Mouse (Mus musculus) heart, embryonic 12.5 days (tissue): ENCODE data around the gene Gid8. TPM values are rescaled to one million over a fixed set of nuclear protein-coding genes. Genes with fewer than 3 reads are reported as not detected.

Source experiments
- ATAC-seq: fragments of 200-750 bp; cut with Nextera tagmentation; 2 replicates; pipeline ENCODE4 v1.8.0; 2017; ENCODE audit warnings: moderate TSS enrichment, moderate library complexity; ENCODE audit not compliant: insufficient number of reproducible peaks, low FRiP score
- H3K27ac ChIP-seq: fragments of 300-500 bp; sonication (generic); 2 replicates; pipeline ENCODE4 v1.5.1; 2016; ENCODE audit warnings: mild to moderate bottlenecking, moderate library complexity; ENCODE audit not compliant: poor library complexity, severe bottlenecking
- H3K27me3 ChIP-seq: fragments of 300-500 bp; sonication (generic); replicated peaks from 2 replicates; pipeline ENCODE4 v1.6.1; 2016; ENCODE audit warnings: mild to moderate bottlenecking, moderate library complexity
- H3K36me3 ChIP-seq: fragments of 300-500 bp; sonication (generic); 2 replicates; pipeline ENCODE4 v1.6.1; 2016; ENCODE audit warnings: mild to moderate bottlenecking, moderate library complexity
- H3K4me1 ChIP-seq: fragments of 300-500 bp; sonication (generic); replicated peaks from 2 replicates; pipeline ENCODE4 v1.6.1; 2016; ENCODE audit warnings: mild to moderate bottlenecking
- H3K4me2 ChIP-seq: fragments of 300-500 bp; sonication (generic); 2 replicates; pipeline ENCODE4 v1.6.1; 2016; ENCODE audit warnings: mild to moderate bottlenecking, moderate library complexity
- H3K4me3 ChIP-seq: fragments of 300-500 bp; sonication (generic); 2 replicates; pipeline ENCODE4 v1.5.1; 2016; ENCODE audit warnings: mild to moderate bottlenecking
- H3K9ac ChIP-seq: fragments of 300-500 bp; sonication (generic); 2 replicates; pipeline ENCODE4 v1.6.1; 2016; ENCODE audit warnings: mild to moderate bottlenecking, moderate library complexity
- H3K9me3 ChIP-seq: fragments of 300-500 bp; sonication (generic); replicated peaks from 2 replicates; pipeline ENCODE4 v1.6.1; 2016; ENCODE audit warnings: mild to moderate bottlenecking, moderate library complexity
- WGBS: fragments of 180-500 bp; shearing (Covaris S2); methylation state at CpG from one replicate; pipeline ENCODE4 v1.1.7; 2016; 5-methylcytosine and 5-hydroxymethylcytosine counted together
- polyA plus RNA-seq: library from polyadenylated mRNA; unstranded; fragments of >200 nt; fragmentation: Nextera tagmentation; extraction: Ambion mirVana; gene quantifications from 2 replicates; pipeline ENCODE4 v1.2.1, GENCODE M21; 2016

Gid8 gene
- polyA plus RNA-seq, 1 experiment from 2014 or later = 45.3 TPM

DNA sequence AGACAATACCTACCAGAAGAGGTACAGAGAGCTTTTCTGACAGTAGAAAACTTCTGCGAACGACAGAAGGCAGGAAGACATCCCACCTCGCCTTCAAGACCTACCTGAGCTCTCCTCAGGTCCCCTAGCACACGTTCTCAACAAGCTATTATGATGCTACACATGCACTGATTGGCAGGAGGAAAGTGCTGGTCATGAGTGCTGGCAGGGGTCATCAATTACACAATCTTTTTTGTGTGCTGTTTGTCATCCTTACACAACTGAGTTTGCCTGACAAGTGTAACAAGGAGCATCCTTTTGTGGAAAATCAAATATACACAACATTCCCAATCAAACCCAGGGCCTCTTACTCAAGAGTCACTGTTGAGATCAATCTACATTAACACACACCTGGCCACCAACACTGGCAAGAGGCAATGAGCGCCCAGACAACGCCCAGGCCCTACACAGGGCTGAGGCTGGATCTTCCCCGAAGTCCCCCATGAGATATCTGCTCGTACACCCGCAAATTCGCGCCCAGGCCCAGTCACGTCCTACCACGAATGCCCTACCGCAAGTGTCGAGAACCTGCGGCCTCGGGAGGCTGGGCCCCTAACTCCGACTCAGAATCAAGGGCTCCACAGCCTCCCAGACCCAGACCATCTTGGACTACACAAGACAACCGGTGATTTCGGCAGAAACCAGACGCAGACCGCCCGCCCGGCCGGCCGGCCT, 8.7 kb upstream of the Gid8 start:
- H3K4me2 ChIP-seq = peak overlapping the region; percentile 84
- no peaks in the 10 kb centered on the region for H3K9me3 ChIP-seq
- ATAC-seq = peak; percentile 27
- 5% methylated on average over 26 of the region's 26 CpGs for WGBS
- peak overlapping the region; percentile 96 for H3K27ac ChIP-seq
- H3K4me1 ChIP-seq = peaks cover 47% of the 10 kb centered on the region
- H3K27me3 ChIP-seq = no peaks in the 10 kb centered on the region
- no peaks in the 10 kb centered on the region for H3K36me3 ChIP-seq
- peak overlapping the region; percentile 98 for H3K4me3 ChIP-seq
- peak overlapping the region; percentile 98 for H3K9ac ChIP-seq

DNA sequence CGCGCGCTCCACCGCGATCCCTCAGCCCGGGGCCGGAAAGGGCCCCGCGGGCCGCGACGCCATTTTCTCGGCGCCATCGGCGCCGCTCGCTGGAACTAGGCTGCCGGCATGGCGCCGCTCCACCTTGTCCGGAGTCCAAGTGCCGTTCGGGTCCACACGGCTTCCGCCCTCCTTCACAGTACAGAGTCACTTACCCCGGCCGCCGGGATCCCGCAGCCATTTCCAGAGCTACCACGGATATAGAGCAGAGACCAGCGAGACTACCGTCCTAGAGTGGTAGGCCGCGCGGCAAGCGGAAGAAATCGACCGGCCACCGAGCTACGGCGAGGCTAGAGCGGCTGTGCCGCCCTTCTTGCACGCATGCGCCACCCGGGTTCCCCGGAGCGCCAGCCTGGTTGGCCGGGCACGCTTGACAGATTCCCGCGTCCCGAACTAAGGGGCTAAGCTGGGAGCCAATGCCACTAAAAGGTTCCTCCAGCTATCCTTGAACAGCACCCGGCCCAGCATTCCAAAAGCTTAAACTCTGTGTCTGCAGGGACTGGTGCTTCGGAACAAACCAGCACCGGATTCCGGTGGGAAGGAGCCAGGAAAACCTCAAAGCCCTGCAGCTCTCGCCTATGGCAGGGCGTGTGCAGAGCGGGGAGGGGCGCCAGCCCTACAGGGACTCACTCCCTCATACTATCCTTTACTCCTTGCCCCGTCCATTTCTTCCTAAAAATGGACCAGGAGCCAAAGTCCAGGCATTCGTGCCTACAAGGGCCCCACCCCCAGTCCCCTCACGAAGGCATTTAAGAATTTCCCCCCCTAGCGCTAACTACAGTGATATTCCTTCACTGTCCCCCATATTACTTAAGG, 7.9 kb upstream of the Gid8 start:
- Histone ChIP-seq H3K9me3 (no peaks in the 10 kb centered on the region), H3K4me1 (peaks cover 47% of the 10 kb centered on the region), H3K9ac (peak overlapping the region; percentile 98), H3K4me2 (peak overlapping the region; percentile 84), H3K36me3 (0 out of 2 replicates have a peak, but pooled peaks cover 2% of the 10 kb centered on the region), H3K27ac (peak overlapping the region; percentile 96), H3K4me3 (peak overlapping the region; percentile 98), H3K27me3 (no peaks in the 10 kb centered on the region)
- ATAC-seq = peak; percentile 96
- 0% methylated on average over 66 of the region's 66 CpGs for WGBS

DNA sequence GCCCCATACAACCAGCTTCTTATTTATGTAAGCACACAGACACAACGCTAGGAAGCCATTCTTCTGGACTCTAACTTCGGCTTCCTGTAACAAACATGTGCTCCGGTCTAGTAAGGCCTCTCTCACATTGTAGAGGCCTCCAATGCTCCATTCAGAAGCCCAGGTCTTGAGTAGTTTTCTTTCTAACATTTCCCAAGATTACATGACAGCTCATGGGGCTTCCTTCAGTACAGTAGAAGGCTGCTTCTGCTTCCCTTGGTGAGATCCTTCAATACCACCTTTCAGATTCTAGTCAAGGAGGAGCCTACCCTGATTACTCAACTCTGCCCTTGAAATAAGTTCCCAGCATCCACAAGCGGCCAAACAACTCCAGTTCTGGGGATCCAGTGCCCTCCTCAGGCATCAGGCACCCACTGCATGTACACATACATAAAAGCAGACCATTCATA, 7.2 kb upstream of the Gid8 start:
- Histone ChIP-seq H3K27ac (peak overlapping the region; percentile 96), H3K9ac (peak overlapping the region; percentile 98), H3K4me2 (peak overlapping the region; percentile 84), H3K36me3 (0 out of 2 replicates have a peak, but pooled peaks cover 4% of the 10 kb centered on the region), H3K9me3 (no peaks in the 10 kb centered on the region), H3K4me1 (peaks cover 47% of the 10 kb centered on the region), H3K4me3 (peak overlapping the region; percentile 98), H3K27me3 (no peaks in the 10 kb centered on the region)
- 34% methylated on average over 4 of the region's 4 CpGs for WGBS
- no peak for ATAC-seq

- no peak for ATAC-seq
- Histone ChIP-seq H3K9ac (no peak overlapping the region), H3K36me3 (0 out of 2 replicates have a peak, but pooled peaks cover 4% of the 10 kb centered on the region), H3K9me3 (no peaks in the 10 kb centered on the region), H3K4me2 (peak overlapping the region; percentile 84), H3K4me1 (peaks cover 49% of the 10 kb centered on the region), H3K27ac (peak overlapping the region; percentile 96; the same call in 1 of the 2 replicates), H3K27me3 (no peaks in the 10 kb centered on the region), H3K4me3 (no peak overlapping the region; the same call in 1 of the 2 replicates)
- WGBS = 67% methylated on average over 5 of the region's 5 CpGs
Observed at GRCm38 (mm10) chr2:180703175-180703574, 6.7 kb upstream of the Gid8 start.

DNA sequence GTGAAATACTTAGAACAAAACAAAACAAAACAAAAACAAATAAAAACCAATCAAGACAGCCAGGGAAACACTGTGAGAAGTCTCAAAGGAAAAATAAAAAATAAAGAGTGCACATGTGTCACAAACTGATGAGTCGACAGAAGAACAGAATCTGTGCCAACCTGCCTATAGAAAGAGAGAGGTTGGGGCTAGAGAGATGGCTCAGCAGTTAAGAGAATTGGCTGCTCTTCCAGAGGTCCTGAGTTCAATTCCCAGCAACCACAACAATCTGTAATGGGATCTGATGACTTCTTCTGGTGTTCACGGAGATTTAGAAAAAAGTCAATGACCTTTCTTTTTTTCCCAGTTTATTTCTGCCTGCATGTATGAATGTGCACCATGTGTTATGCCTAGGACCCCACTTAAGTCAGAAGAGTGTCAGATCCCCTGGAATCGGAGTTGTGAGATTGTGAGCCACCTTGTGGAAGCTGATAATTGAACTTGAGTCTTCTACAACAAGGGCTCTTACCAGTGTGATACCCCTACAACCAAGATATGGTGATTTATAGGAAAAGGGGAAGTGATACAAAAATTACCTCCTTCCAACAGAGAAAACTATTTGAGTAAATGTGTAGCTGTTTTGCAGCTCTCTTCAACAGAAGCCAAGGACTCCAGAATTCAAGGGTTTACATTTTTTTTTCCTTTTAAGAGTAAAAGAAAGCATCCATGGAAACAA, 6.1 kb upstream of the Gid8 start:
- Histone ChIP-seq H3K4me2 (no peak overlapping the region), H3K27ac (no peak overlapping the region), H3K36me3 (0 out of 2 replicates have a peak, but pooled peaks cover 4% of the 10 kb centered on the region), H3K27me3 (no peaks in the 10 kb centered on the region), H3K4me1 (peaks cover 55% of the 10 kb centered on the region), H3K4me3 (no peak overlapping the region), H3K9ac (no peak overlapping the region), H3K9me3 (no peaks in the 10 kb centered on the region)
- no peak for ATAC-seq
- 73% methylated on average over 3 of the region's 3 CpGs for WGBS

DNA sequence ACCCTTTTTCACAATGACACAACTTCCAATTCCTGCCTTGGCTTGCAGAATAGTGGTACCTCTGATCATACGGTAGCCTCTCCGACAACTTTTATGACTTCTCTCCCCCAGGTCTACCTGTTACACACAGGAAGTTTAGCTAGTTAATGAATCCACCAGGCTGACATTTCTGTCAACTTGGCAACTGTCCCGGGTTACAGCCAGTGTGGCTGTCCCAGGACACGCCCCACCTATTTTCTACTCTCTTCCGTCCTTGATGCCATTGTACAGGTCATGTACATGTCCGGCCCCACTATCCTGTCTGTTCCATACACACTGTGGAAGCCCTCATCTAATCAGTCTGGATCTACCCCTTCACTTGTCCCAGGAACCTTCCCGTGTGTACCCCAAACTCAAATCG, 5.3 kb upstream of the Gid8 start:
- H3K4me1 ChIP-seq = peaks cover 52% of the 10 kb centered on the region
- no peak overlapping the region for H3K4me2 ChIP-seq
- H3K4me3 ChIP-seq = no peak overlapping the region
- H3K36me3 ChIP-seq = 0 out of 2 replicates have a peak, but pooled peaks cover 4% of the 10 kb centered on the region
- H3K27me3 ChIP-seq = no peaks in the 10 kb centered on the region
- no peak overlapping the region for H3K27ac ChIP-seq
- no peaks in the 10 kb centered on the region for H3K9me3 ChIP-seq
- no peak overlapping the region for H3K9ac ChIP-seq
- 81% methylated on average over 8 of the region's 8 CpGs for WGBS
- no peak for ATAC-seq

GRCm38 (mm10) chr2:180705066-180705465, 4.9 kb upstream of the Gid8 start:
- Histone ChIP-seq H3K27me3 (no peaks in the 10 kb centered on the region), H3K36me3 (0 out of 2 replicates have a peak, but pooled peaks cover 4% of the 10 kb centered on the region), H3K9ac (no peak overlapping the region), H3K4me3 (no peak overlapping the region), H3K4me2 (no peak overlapping the region), H3K4me1 (peaks cover 48% of the 10 kb centered on the region), H3K9me3 (no peaks in the 10 kb centered on the region), H3K27ac (no peak overlapping the region)
- no peak for ATAC-seq
- WGBS = 84% methylated on average over 3 of the region's 3 CpGs

DNA sequence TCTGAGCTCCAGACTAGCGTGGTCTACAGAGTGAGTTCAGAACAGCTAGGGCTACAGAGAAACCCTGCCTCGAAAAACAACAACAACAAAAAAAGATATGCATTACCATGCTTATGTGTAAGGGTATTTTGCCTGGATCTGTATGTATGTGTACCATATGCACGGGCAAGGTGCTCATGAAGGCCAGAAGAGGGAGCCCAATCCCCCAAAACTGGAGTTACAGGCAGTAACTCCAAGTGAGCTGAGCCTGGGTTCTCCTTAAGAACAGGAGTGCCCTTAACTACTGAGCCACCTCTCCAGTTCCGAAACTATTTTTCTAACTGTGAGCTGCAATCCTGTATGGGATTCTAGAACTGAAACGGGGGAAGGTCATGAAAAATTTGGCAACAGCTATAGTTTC, 3.9 kb upstream of the Gid8 start:
- 92% methylated on average over 5 of the region's 5 CpGs for WGBS
- Histone ChIP-seq H3K4me2 (no peak overlapping the region), H3K4me1 (peaks cover 41% of the 10 kb centered on the region), H3K4me3 (no peak overlapping the region), H3K27me3 (no peaks in the 10 kb centered on the region), H3K9me3 (no peaks in the 10 kb centered on the region), H3K27ac (no peak overlapping the region), H3K36me3 (0 out of 2 replicates have a peak, but pooled peaks cover 4% of the 10 kb centered on the region), H3K9ac (0 out of 2 replicates have a peak overlapping the region, but pooled peaks have one; percentile 16)
- ATAC-seq = no peak

DNA sequence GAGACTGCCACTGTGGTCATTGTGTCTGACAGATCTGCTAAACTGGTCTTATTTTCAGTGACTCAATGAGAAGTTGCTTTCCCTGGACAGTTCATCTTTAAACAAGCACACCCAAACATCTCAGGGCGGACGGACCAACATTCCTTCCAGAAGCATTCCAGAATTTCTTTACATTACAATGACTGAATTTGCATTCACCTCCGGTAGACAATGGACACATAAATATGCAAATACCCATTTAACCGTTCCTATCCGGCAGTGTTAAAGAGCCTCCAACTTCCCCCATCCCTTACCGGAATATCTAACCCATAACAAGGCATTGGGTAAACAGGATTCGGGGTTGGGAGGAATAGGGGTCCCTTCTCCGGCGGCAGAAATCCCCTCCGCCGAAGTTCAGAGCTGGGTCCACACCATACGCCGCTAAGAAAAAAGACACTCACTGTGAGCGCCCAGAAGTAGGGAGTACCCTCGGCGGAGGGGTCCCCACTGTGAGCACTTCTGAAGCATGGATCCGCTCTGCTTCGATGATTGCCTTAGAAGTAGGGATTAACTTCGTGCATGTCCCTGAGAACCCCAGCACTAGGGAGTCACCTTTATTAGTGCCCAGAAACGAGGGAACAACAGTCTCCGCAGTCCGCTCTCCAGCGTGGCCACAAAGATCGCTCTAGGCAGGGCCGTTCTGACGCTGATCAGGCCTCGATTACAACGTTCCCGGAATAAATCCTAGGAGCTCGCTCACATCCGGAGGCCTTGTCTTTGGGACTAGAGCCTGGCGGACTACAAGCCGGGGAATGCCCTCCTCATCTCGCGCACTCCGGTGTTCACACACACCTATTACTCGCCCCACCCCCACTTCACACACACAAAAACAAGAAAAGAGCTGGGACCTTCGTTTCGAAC, 644 bp upstream of the Gid8 start:
- peak; percentile 40 for ATAC-seq
- Histone ChIP-seq H3K27ac (peak overlapping the region; percentile 73), H3K4me1 (peaks cover 37% of the 10 kb centered on the region), H3K9me3 (no peaks in the 10 kb centered on the region), H3K36me3 (peaks cover 11% of the 10 kb centered on the region), H3K4me3 (peak overlapping the region; percentile 100), H3K27me3 (no peaks in the 10 kb centered on the region), H3K4me2 (peak overlapping the region; percentile 69), H3K9ac (peak overlapping the region; percentile 89)
- under 1% methylated on average over 39 of the region's 39 CpGs for WGBS
